Mouse (Mus musculus) CH12.LX (cell line): ENCODE measurements around the gene Adamts7.

Experiments used
- CTCF ChIP-seq, 2 experiments: IDR thresholded peaks in 1 of 2; conservative IDR thresholded peaks in 1 of 2; 2 replicates each; pipeline ENCODE4 v1.5.1; 2011 to 2012; ENCODE audit warnings: low read depth in 2 of 2, low read length in 2 of 2, improper control_type of control experiment in 1 of 2, inconsistent platforms in 1 of 2, mild to moderate bottlenecking in 1 of 2, moderate library complexity in 1 of 2
- E2F4 ChIP-seq: IDR thresholded peaks from 2 replicates; pipeline ENCODE4 v1.6.1; 2011; ENCODE audit warnings: low read depth, low read length, improper control_type of control experiment; ENCODE audit not compliant: insufficient replicate concordance
- EP300 ChIP-seq: IDR thresholded peaks from 2 replicates; pipeline ENCODE4 v1.6.1; 2011; ENCODE audit warnings: low read length, improper control_type of control experiment
- ETS1 ChIP-seq: conservative IDR thresholded peaks from 2 replicates; pipeline ENCODE4 v1.6.1; 2012; ENCODE audit warnings: low read depth, mild to moderate bottlenecking, inconsistent platforms, low read length, improper control_type of control experiment, moderate library complexity
- JUN ChIP-seq: IDR thresholded peaks from 2 replicates; pipeline ENCODE4 v1.6.1; 2011; ENCODE audit warnings: low read depth, mild to moderate bottlenecking, low read length, improper control_type of control experiment, moderate library complexity; ENCODE audit not compliant: insufficient read depth
- JUND ChIP-seq: conservative IDR thresholded peaks from 2 replicates; pipeline ENCODE4 v1.6.1; 2011; ENCODE audit warnings: low read depth, low read length, improper control_type of control experiment
- MAX ChIP-seq: IDR thresholded peaks from 2 replicates; pipeline ENCODE4 v1.6.1; 2011; ENCODE audit warnings: low read length, improper control_type of control experiment
- MXI1 ChIP-seq: IDR thresholded peaks from 2 replicates; pipeline ENCODE4 v1.6.1; 2011; ENCODE audit warnings: mild to moderate bottlenecking, low read depth, low read length, improper control_type of control experiment
- POLR2A ChIP-seq: IDR thresholded peaks from 2 replicates; pipeline ENCODE4 v1.6.1; 2011; ENCODE audit warnings: low read depth, mild to moderate bottlenecking, improper control_type of control experiment, low read length
- POLR2AphosphoS2 ChIP-seq: IDR thresholded peaks from 2 replicates; pipeline ENCODE4 v1.6.1; 2011; ENCODE audit warnings: low read depth, low read length, improper control_type of control experiment
- TBP ChIP-seq: conservative IDR thresholded peaks from 2 replicates; pipeline ENCODE4 v1.6.1; 2011; ENCODE audit warnings: low read depth, low read length, improper control_type of control experiment
- USF1 ChIP-seq: IDR thresholded peaks from 2 replicates; pipeline ENCODE4 v1.6.1; 2014; ENCODE audit warnings: low read depth, mild to moderate bottlenecking, inconsistent platforms, low read length, improper control_type of control experiment
- ZNF384 ChIP-seq: IDR thresholded peaks from 2 replicates; pipeline ENCODE4 v1.6.1; 2012; ENCODE audit warnings: low read depth, low read length, improper control_type of control experiment, inconsistent platforms

DNA sequence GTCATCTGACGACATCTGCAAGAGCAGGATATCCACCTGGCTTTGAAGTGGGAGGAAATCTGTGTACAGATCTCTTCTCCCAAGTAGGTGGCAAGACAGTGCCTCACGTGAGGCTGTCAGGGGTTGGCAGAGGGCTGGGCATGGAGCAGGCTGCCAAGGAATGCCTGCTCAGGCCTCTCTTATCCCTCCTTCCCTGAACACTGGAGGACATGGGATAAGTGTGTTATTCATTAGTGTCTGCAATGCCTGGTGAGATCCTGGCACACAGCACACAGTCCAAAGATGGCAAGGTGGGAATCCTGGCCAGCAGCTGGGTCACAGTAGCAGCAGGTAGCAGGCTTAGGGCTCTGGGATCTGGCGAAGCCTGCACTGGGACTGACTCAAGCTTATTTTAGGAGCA, 50.3 kb downstream of the Adamts7 start:
- TF ChIP-seq EP300 (no peak), ETS1 (no peak), USF1 (no peak), JUND (no peak), MXI1 (no peak), ZNF384 (no peak), CTCF (conservative IDR thresholded peaks at IDR 0.05 in 1 of 2, IDR thresholded peaks at IDR 0.05 in 1 of 2; ENCODE audit: low read depth in 2 of 2, low read length in 2 of 2) (no peak), E2F4 (no peak), POLR2A (no peak), MAX (no peak), POLR2AphosphoS2 (no peak), TBP (no peak), JUN (no peak)
